Mouse (Mus musculus) CH12.LX (cell line): ENCODE measurements at regions not wholly inside any gene's neighbourhood (a gene's known extent, or its start where the extent isn't known, plus 50 kb on each side); places are given as distances from the start of the nearest gene placed in this dataset.

Experiments
- DNase-seq: peaks from one replicate; pipeline ENCODE4 v3.0.0-alpha.2; 2013; ENCODE audit errors: extremely low read depth
- H3K27ac ChIP-seq: 2 replicates; pipeline ENCODE4 v1.5.1; 2012; ENCODE audit warnings: low read depth, mild to moderate bottlenecking, control low read depth, moderate library complexity; ENCODE audit not compliant: insufficient read depth
- H3K27me3 ChIP-seq: replicated peaks from 2 replicates; pipeline ENCODE3; 2012; ENCODE audit warnings: inconsistent platforms
- H3K36me3 ChIP-seq, 2 experiments: replicated peaks in 1 of 2; 2 replicates each; pipeline versions ENCODE3 to v1.6.1; 2012; ENCODE audit warnings: inconsistent platforms in 1 of 2, low read length in 1 of 2, mild to moderate bottlenecking in 1 of 2, mixed read lengths in 1 of 2, moderate library complexity in 1 of 2; ENCODE audit not compliant: control insufficient read depth in 1 of 2, insufficient read depth in 1 of 2
- H3K4me1 ChIP-seq, 2 experiments: 2 replicates each; pipeline ENCODE4 v1.6.1; 2012; ENCODE audit warnings: inconsistent platforms in 1 of 2, moderate library complexity in 1 of 2; ENCODE audit not compliant: insufficient read depth in 2 of 2, control insufficient read depth in 1 of 2
- H3K4me2 ChIP-seq: 2 replicates; pipeline ENCODE4 v1.6.1; 2012; ENCODE audit warnings: low read depth, mild to moderate bottlenecking, control low read depth; ENCODE audit not compliant: poor library complexity, insufficient read depth, severe bottlenecking
- H3K4me3 ChIP-seq, 3 experiments: fragments of 150-350 bp in 1 of 3; sonication (generic) in 1 of 3; replicated peaks in 1 of 3; 2 replicates each; pipeline versions ENCODE3 to v1.5.1; 2011 to 2012; ENCODE audit warnings: low read depth in 2 of 3, low read length in 2 of 3, mild to moderate bottlenecking in 2 of 3, moderate library complexity in 2 of 3, control low read depth in 1 of 3, improper control_type of control experiment in 1 of 3, inconsistent platforms in 1 of 3, mixed read lengths in 1 of 3; ENCODE audit not compliant: poor library complexity in 1 of 3
- H3K79me2 ChIP-seq: replicated peaks from 2 replicates; pipeline ENCODE4 v1.6.1; 2012; ENCODE audit warnings: mild to moderate bottlenecking, moderate library complexity; ENCODE audit not compliant: control insufficient read depth, poor library complexity, insufficient read depth, severe bottlenecking; ENCODE audit errors: extremely low read depth
- H3K9ac ChIP-seq: 2 replicates; pipeline ENCODE4 v1.6.1; 2012; ENCODE audit warnings: low read depth, mild to moderate bottlenecking, control low read depth, moderate library complexity; ENCODE audit not compliant: insufficient read depth
- H3K9me3 ChIP-seq: replicated peaks from 2 replicates; pipeline ENCODE3; 2012; ENCODE audit warnings: low read length, inconsistent platforms, mixed read lengths
- BHLHE40 ChIP-seq: IDR thresholded peaks from 2 replicates; pipeline ENCODE4 v1.6.1; 2011; ENCODE audit warnings: mild to moderate bottlenecking, low read depth, low read length, improper control_type of control experiment
- CHD1 ChIP-seq: IDR thresholded peaks from 2 replicates; pipeline ENCODE4 v1.6.1; 2012; ENCODE audit warnings: low read depth, low read length, improper control_type of control experiment, inconsistent platforms
- CTCF ChIP-seq, 2 experiments: IDR thresholded peaks in 1 of 2; conservative IDR thresholded peaks in 1 of 2; 2 replicates each; pipeline ENCODE4 v1.5.1; 2011 to 2012; ENCODE audit warnings: low read depth in 2 of 2, low read length in 2 of 2, improper control_type of control experiment in 1 of 2, inconsistent platforms in 1 of 2, mild to moderate bottlenecking in 1 of 2, moderate library complexity in 1 of 2
- E2F4 ChIP-seq: IDR thresholded peaks from 2 replicates; pipeline ENCODE4 v1.6.1; 2011; ENCODE audit warnings: low read depth, low read length, improper control_type of control experiment; ENCODE audit not compliant: insufficient replicate concordance
- EP300 ChIP-seq: IDR thresholded peaks from 2 replicates; pipeline ENCODE4 v1.6.1; 2011; ENCODE audit warnings: low read length, improper control_type of control experiment
- ETS1 ChIP-seq: conservative IDR thresholded peaks from 2 replicates; pipeline ENCODE4 v1.6.1; 2012; ENCODE audit warnings: low read depth, mild to moderate bottlenecking, inconsistent platforms, low read length, improper control_type of control experiment, moderate library complexity
- GABPA ChIP-seq: IDR thresholded peaks from 2 replicates; pipeline ENCODE4 v1.6.1; 2012; ENCODE audit warnings: low read depth, low read length, improper control_type of control experiment, inconsistent platforms; ENCODE audit not compliant: insufficient replicate concordance
- JUND ChIP-seq: conservative IDR thresholded peaks from 2 replicates; pipeline ENCODE4 v1.6.1; 2011; ENCODE audit warnings: low read depth, low read length, improper control_type of control experiment
- MAX ChIP-seq: IDR thresholded peaks from 2 replicates; pipeline ENCODE4 v1.6.1; 2011; ENCODE audit warnings: low read length, improper control_type of control experiment
- MAZ ChIP-seq: IDR thresholded peaks from 2 replicates; pipeline ENCODE4 v1.6.1; 2012; ENCODE audit warnings: low read depth, mild to moderate bottlenecking, inconsistent platforms, low read length, improper control_type of control experiment, moderate library complexity
- POLR2AphosphoS2 ChIP-seq: IDR thresholded peaks from 2 replicates; pipeline ENCODE4 v1.6.1; 2011; ENCODE audit warnings: low read depth, low read length, improper control_type of control experiment
- UBTF ChIP-seq: IDR thresholded peaks from 2 replicates; pipeline ENCODE4 v1.6.1; 2012; ENCODE audit warnings: low read depth, mild to moderate bottlenecking, inconsistent platforms, low read length, improper control_type of control experiment, moderate library complexity
- USF2 ChIP-seq: conservative IDR thresholded peaks from 2 replicates; pipeline ENCODE4 v1.6.1; 2011; ENCODE audit warnings: low read depth, low read length, improper control_type of control experiment
- ZMIZ1 ChIP-seq: IDR thresholded peaks from 2 replicates; pipeline ENCODE4 v1.6.1; 2012; ENCODE audit warnings: low read depth, mild to moderate bottlenecking, inconsistent platforms, low read length, improper control_type of control experiment
- ZNF384 ChIP-seq: IDR thresholded peaks from 2 replicates; pipeline ENCODE4 v1.6.1; 2012; ENCODE audit warnings: low read depth, low read length, improper control_type of control experiment, inconsistent platforms
- dilution Hi-C: fragments of 300-500 bp; cut with MboI; formaldehyde crosslinking; loops from 2 replicates; pipeline ENCODE4 v1.14.3; 2020; ENCODE audit warnings: low sequenced_read_pairs; ENCODE audit not compliant: extremely low pct_unique_long_range_greater_than_20kb, extremely low pct_ligation_motif_present
- in situ Hi-C: fragments of 300-500 bp; cut with MboI; formaldehyde crosslinking; loops from 3 replicates; pipeline ENCODE4 v1.14.3; 2019; ENCODE audit warnings: low sequenced_read_pairs, low pct_ligation_motif_present, low pct_unique_long_range_greater_than_20kb, mixed read lengths

DNA sequence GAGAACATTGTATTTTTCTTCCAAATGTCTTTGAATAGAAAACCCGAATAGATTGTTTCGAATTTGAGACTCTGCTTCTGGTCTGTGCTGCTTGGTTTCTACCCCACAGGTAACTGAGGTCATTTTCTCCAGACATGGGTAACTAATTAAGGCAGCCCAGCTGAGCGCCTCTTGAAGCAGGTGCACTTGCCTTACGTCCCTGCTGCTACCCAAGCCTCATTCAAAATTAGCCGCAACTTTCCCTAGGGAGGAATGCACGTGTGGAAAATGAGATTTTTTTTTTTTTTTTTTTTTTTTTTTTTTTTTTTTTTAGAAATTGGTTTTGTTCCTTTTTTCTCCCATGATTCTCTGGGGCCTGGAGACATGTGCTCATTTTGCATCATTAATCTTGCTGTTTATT is 245.1 kb downstream of the Slc30a10 start:
- no peaks in the 10 kb centered on the region for H3K79me2 ChIP-seq
- peaks cover 0 to 6% of the 10 kb centered on the region in 2 experiments; a peak in 1 of 4 replicates for H3K4me1 ChIP-seq
- in situ Hi-C loops (loop anchor here (25.0 kb wide), 2 partner anchors 162 to 1013 kb away; partner anchors contain the start of gene Tgfb2), dilution Hi-C loops (no loop called here)
- DNase-seq = peak; percentile 34
- no peak overlapping the region for H3K9ac ChIP-seq
- H3K27me3 ChIP-seq = no peaks in the 10 kb centered on the region
- H3K27ac ChIP-seq = no peak overlapping the region
- H3K4me2 ChIP-seq = no peak overlapping the region
- peak; percentile 87 for TF ChIP-seq ZNF384
- TF ChIP-seq EP300 = no peak
- peak; percentile 73 for TF ChIP-seq BHLHE40
- TF ChIP-seq ETS1 = peak; percentile 39; the same call in 1 of the 2 replicates
- peaks cover 21% of the 10 kb centered on the region for H3K9me3 ChIP-seq
- H3K4me3 ChIP-seq = no peak overlapping the region
- H3K36me3 ChIP-seq = no peaks in the 10 kb centered on the region

- H3K9me3 ChIP-seq = peaks cover 25% of the 10 kb centered on the region
- in situ Hi-C loops (no loop called here), dilution Hi-C loops (no loop called here)
- no peak overlapping the region for H3K9ac ChIP-seq
- no peak overlapping the region for H3K27ac ChIP-seq
- H3K36me3 ChIP-seq = no peaks in the 10 kb centered on the region
- no peak overlapping the region for H3K4me3 ChIP-seq
- H3K79me2 ChIP-seq = no peaks in the 10 kb centered on the region
- no peak for DNase-seq
- no peak overlapping the region for H3K4me2 ChIP-seq
- H3K4me1 ChIP-seq = peaks cover 0 to 24% of the 10 kb centered on the region in 2 experiments; a peak in 1 of 4 replicates
- TF ChIP-seq E2F4 (no peak), ZMIZ1 (no peak), MAX (no peak), CHD1 (no peak), GABPA (no peak)
- H3K27me3 ChIP-seq = no peaks in the 10 kb centered on the region
Observed at GRCm38 (mm10) chr1:185726324-185726723, 271.7 kb downstream of the Slc30a10 start.

DNA sequence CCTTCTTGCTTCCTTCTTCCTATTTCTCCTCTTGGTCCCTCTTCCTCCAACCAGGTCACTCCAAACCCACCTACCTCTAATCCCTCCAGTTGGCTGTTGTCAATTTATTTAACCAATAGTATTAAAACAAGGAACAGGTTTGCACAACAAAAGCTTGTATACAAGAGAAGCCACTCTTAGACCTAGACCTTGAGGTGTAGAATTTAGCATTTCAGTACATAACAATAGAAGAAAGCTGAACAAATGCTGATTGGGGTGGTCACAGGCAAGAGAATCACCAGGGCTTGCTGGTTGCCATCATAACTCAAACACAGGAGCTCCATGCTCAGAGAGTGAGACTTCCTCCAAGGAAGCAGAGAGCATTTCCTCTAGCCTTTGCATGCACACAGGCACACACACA is 272.2 kb downstream of the Slc30a10 start:
- dilution Hi-C loops (no loop called here), in situ Hi-C loops (no loop called here)
- Histone ChIP-seq H3K27ac (no peak overlapping the region), H3K9me3 (peaks cover 23% of the 10 kb centered on the region), H3K9ac (no peak overlapping the region), H3K36me3 (no peaks in the 10 kb centered on the region), H3K4me3 (no peak overlapping the region), H3K79me2 (no peaks in the 10 kb centered on the region), H3K4me2 (no peak overlapping the region), H3K27me3 (no peaks in the 10 kb centered on the region), H3K4me1 (peaks cover 0 to 24% of the 10 kb centered on the region in 2 experiments; a peak in 1 of 4 replicates)
- no peak for DNase-seq
- no peak for TF ChIP-seq USF2
- TF ChIP-seq E2F4 = no peak
- TF ChIP-seq MAZ = no peak
- no peak for TF ChIP-seq CTCF (conservative IDR thresholded peaks at IDR 0.05 in 1 of 2, IDR thresholded peaks at IDR 0.05 in 1 of 2; ENCODE audit: low read depth in 2 of 2, low read length in 2 of 2)
- no peak for TF ChIP-seq UBTF
- no peak for TF ChIP-seq POLR2AphosphoS2
- TF ChIP-seq JUND = no peak
